Mouse (Mus musculus): ENCODE data around the gene Myh7. TPM values are rescaled to one million over a fixed set of nuclear protein-coding genes. Genes with fewer than 3 reads are reported as not detected.
A peak's percentile ranks its signal among the peaks of the same experiment; 100 is the strongest.
"Not testable (repeated sequence)": the region's sequence is repeated elsewhere in the genome, so short reads cannot be mapped to it uniquely, and the experiment has no call there.

Gene Myh7
- polyA plus RNA-seq, 1 experiment from 2014 or later = 3,662 TPM

- Histone ChIP-seq H3K9me3 (peaks cover 3% of the 10 kb centered on the region; the same call in 1 of the 2 replicates), H3K27me3 (replicated peaks) (peaks cover 13% of the 10 kb centered on the region; the same call in 1 of the 2 replicates), H3K9ac (peak overlapping the region; percentile 82), H3K4me3 (peak overlapping the region; percentile 36), H3K4me2 (peak overlapping the region; percentile 63), H3K4me1 (peaks cover 74% of the 10 kb centered on the region), H3K36me3 (peaks cover 5% of the 10 kb centered on the region), H3K27ac (replicated peaks) (peak overlapping the region; percentile 99)
- peak; percentile 70 for ATAC-seq (ENCODE audit: extremely low read depth, insufficient number of reproducible peaks, low FRiP score, low TSS enrichment)
- 20% methylated on average over 18 of the region's 18 CpGs for WGBS
These were observed 9.7 kb upstream of the Myh7 start for GRCm38 (mm10) chr14:55003878-55004855.

DNA sequence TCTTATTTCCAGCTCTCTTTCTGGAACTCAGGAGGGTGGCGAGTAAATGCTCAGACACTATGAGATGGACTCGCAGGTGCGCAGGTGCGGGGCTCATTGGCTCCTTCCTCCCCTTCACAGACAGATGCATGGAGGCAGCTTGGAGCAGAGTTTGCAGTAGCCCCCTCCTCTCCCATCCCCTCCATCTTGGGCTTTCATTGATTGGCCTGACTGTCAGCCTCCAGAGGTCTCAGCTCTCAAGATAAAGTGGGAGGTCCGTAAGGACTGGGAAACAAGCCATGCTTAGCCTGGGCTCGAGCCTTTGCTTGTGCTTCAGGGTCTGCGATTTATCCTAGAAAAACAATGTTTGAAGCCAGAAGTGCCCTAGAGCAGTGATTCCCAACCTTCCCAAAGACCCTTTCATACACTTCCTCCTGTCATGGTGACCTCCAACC, 8.3 kb upstream of the Myh7 start:
- H3K4me3 ChIP-seq = peak overlapping the region; percentile 3; the same call in 1 of the 2 replicates

DNA sequence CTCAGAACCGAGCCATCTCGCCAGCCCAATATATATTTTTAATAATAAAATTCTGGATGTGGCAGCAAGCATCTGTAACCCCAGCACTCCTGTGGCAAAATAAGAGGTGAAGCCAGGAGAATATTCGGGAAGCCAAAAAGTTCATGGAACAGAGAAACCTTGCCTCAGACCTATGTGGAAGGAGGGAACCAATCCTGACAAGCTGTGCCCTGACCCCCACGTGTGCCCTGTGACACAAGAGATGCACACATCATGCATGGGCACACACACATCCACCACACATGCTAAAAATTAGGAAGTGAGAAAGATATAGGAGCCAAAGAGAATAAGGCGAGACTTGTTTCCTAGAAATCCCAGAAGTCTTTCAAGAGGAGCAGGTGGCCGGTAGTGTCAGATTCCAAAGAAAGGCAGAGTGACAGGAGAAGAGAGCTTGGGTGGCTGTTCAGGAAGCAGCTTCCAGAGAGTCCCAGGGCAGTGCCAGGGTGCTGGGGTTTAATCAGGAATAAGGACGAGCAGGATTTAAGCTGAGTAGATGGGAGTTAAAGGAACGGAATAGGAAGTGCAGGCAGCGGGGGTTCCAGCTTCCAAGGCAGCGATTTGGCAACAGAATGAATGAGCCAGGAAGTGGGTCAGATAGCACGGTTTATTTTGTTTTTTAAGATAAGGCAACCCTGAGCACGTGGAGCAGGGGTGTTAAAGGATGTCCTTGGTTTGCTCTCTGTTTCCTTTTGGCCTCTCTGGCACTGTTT, 7.7 kb upstream of the Myh7 start:
- ATAC-seq (ENCODE audit: extremely low read depth, insufficient number of reproducible peaks, low FRiP score, low TSS enrichment) = peak; percentile 5; the same call in 1 of the 2 replicates
- Histone ChIP-seq H3K9ac (peak overlapping the region; percentile 82), H3K36me3 (peaks cover 5% of the 10 kb centered on the region), H3K4me1 (peaks cover 81% of the 10 kb centered on the region), H3K27me3 (replicated peaks) (peaks cover 18% of the 10 kb centered on the region), H3K27ac (replicated peaks) (peak overlapping the region; percentile 99), H3K9me3 (peaks cover 3% of the 10 kb centered on the region; the same call in 1 of the 2 replicates), H3K4me3 (peak overlapping the region; percentile 3; the same call in 1 of the 2 replicates), H3K4me2 (peak overlapping the region; percentile 63)
- WGBS = 27% methylated on average over 12 of the region's 12 CpGs

More for the DNA sequence above, 8.3 kb upstream of the Myh7 start:
- Histone ChIP-seq H3K9ac (peak overlapping the region; percentile 82), H3K27me3 (replicated peaks) (peaks cover 12% of the 10 kb centered on the region; the same call in 1 of the 2 replicates), H3K27ac (replicated peaks) (peak overlapping the region; percentile 99), H3K9me3 (peaks cover 3% of the 10 kb centered on the region; the same call in 1 of the 2 replicates), H3K4me2 (peak overlapping the region; percentile 63), H3K36me3 (peaks cover 5% of the 10 kb centered on the region), H3K4me1 (peaks cover 75% of the 10 kb centered on the region)
- 19% methylated on average over 7 of the region's 7 CpGs for WGBS
- no peak for ATAC-seq (ENCODE audit: extremely low read depth, insufficient number of reproducible peaks, low FRiP score, low TSS enrichment)

DNA sequence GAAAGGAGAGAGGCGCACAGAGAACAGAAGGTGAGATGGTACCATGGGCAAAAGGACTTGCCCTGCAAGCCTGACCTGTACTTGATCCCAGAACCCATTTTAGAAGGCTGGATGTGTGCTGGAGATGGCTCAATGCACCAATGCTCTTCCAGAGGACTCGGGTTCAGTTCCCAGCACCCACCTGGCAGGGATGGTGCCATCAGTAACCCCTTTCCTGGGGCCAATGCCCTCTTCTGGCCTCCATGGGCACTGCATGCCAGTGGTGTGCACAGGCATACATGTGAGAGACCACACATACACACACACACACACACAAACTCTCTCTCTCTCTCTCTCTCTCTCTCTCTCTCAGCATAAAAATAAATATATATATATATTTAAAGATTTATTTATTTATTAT, 7.0 kb upstream of the Myh7 start:
- no peak overlapping the region for H3K4me3 ChIP-seq
- H3K4me1 ChIP-seq = peaks cover 81% of the 10 kb centered on the region
- H3K36me3 ChIP-seq = peaks cover 5% of the 10 kb centered on the region
- H3K27ac ChIP-seq (replicated peaks) = peak overlapping the region; percentile 99
- no peak overlapping the region for H3K9ac ChIP-seq
- H3K9me3 ChIP-seq = peaks cover 3% of the 10 kb centered on the region; the same call in 1 of the 2 replicates
- ATAC-seq (ENCODE audit: extremely low read depth, insufficient number of reproducible peaks, low FRiP score, low TSS enrichment) = no peak
- 89% methylated on average over 2 of the region's 2 CpGs for WGBS
- no peak overlapping the region for H3K4me2 ChIP-seq
- H3K27me3 ChIP-seq (replicated peaks) = peaks cover 24% of the 10 kb centered on the region

DNA sequence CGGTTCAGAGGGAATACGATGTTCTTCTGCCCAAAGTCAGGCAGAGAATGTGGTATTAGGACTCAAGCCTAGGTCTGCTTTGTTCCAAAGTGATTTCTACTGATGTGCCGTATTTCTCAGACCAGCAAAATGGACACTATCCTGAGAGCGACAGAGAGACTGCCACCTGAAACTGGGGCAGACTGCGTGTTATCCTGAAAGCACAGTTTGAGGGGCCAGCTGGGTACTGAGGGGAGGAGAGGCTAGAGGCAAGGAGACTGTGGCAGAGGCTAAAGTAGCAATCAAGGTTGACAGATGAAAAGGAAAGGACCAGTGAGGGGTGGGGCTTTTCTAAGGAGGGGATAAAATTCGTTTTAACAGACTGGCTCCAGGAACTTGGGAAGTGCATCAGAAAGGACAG, 6.4 kb upstream of the Myh7 start:
- WGBS = 78% methylated on average over 6 of the region's 6 CpGs
- Histone ChIP-seq H3K9ac (no peak overlapping the region), H3K27me3 (replicated peaks) (peaks cover 30% of the 10 kb centered on the region), H3K27ac (replicated peaks) (peak overlapping the region; percentile 50), H3K36me3 (peaks cover 5% of the 10 kb centered on the region), H3K4me1 (peaks cover 82% of the 10 kb centered on the region), H3K4me3 (no peak overlapping the region), H3K9me3 (peaks cover 3% of the 10 kb centered on the region; the same call in 1 of the 2 replicates), H3K4me2 (no peak overlapping the region)
- ATAC-seq (ENCODE audit: extremely low read depth, insufficient number of reproducible peaks, low FRiP score, low TSS enrichment) = no peak

GRCm38 (mm10) chr14:54999868-55000267, 5.4 kb upstream of the Myh7 start:
- WGBS = 80% methylated on average over 5 of the region's 5 CpGs
- H3K36me3 ChIP-seq; H3K4me2 ChIP-seq; H3K9me3 ChIP-seq; H3K27ac ChIP-seq (replicated peaks); H3K9ac ChIP-seq; ATAC-seq (ENCODE audit: extremely low read depth, insufficient number of reproducible peaks, low FRiP score, low TSS enrichment); H3K4me3 ChIP-seq: not testable (repeated sequence)
- Histone ChIP-seq H3K4me1 (peaks cover 84% of the 10 kb centered on the region), H3K27me3 (replicated peaks) (peaks cover 35% of the 10 kb centered on the region)

- Histone ChIP-seq H3K4me2 (no peak overlapping the region), H3K36me3 (peaks cover 5% of the 10 kb centered on the region), H3K27ac (replicated peaks) (peak overlapping the region; percentile 98), H3K9ac (peak overlapping the region; percentile 2; the same call in 1 of the 2 replicates), H3K27me3 (replicated peaks) (peaks cover 44% of the 10 kb centered on the region), H3K4me1 (peaks cover 84% of the 10 kb centered on the region), H3K4me3 (no peak overlapping the region), H3K9me3 (peaks cover 3% of the 10 kb centered on the region; the same call in 1 of the 2 replicates)
- no peak for ATAC-seq (ENCODE audit: extremely low read depth, insufficient number of reproducible peaks, low FRiP score, low TSS enrichment)
These were observed 4.3 kb upstream of the Myh7 start for GRCm38 (mm10) chr14:54998680-54999079.

GRCm38 (mm10) chr14:54997297-54997696, 2.9 kb upstream of the Myh7 start:
- peak overlapping the region; percentile 77 for H3K9ac ChIP-seq
- H3K9me3 ChIP-seq = peaks cover 3% of the 10 kb centered on the region; the same call in 1 of the 2 replicates
- 30% methylated on average over 4 of the region's 4 CpGs for WGBS
- peaks cover 12% of the 10 kb centered on the region for H3K36me3 ChIP-seq
- H3K4me2 ChIP-seq = peak overlapping the region; percentile 67
- H3K4me1 ChIP-seq = peaks cover 71% of the 10 kb centered on the region
- peak overlapping the region; percentile 33 for H3K4me3 ChIP-seq
- no peak for ATAC-seq (ENCODE audit: extremely low read depth, insufficient number of reproducible peaks, low FRiP score, low TSS enrichment)
- H3K27me3 ChIP-seq (replicated peaks) = peaks cover 49% of the 10 kb centered on the region
- H3K27ac ChIP-seq (replicated peaks) = peak overlapping the region; percentile 98

DNA sequence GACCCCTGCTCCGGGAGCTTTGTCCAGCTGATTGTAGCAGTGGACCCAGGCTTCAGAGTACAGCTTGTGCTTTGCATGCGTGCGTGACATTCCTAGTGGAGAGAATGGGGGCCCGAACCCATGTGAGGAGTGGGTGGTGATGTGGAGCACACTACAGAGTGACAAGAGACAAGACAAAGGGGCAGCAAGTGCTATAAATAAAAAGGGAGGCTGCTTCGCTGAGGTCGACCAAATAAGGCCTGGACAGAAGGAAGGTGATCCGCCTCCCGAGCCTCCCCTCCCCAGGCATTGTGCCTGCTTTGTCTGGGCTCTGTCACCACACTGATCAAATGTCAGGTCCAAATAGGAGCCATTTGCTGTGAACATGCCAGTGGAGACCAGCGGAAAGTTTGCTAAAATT, 2.4 kb upstream of the Myh7 start:
- WGBS = 24% methylated on average over 9 of the region's 9 CpGs
- peak overlapping the region; percentile 67 for H3K4me2 ChIP-seq
- peaks cover 16% of the 10 kb centered on the region for H3K36me3 ChIP-seq
- peaks cover 49% of the 10 kb centered on the region for H3K27me3 ChIP-seq (replicated peaks)
- H3K9me3 ChIP-seq = peaks cover 3% of the 10 kb centered on the region; the same call in 1 of the 2 replicates
- H3K9ac ChIP-seq = peak overlapping the region; percentile 96
- peak overlapping the region; percentile 64 for H3K4me3 ChIP-seq
- H3K4me1 ChIP-seq = peaks cover 66% of the 10 kb centered on the region
- H3K27ac ChIP-seq (replicated peaks) = peak overlapping the region; percentile 98
- peak; percentile 53 for ATAC-seq (ENCODE audit: extremely low read depth, insufficient number of reproducible peaks, low FRiP score, low TSS enrichment)

DNA sequence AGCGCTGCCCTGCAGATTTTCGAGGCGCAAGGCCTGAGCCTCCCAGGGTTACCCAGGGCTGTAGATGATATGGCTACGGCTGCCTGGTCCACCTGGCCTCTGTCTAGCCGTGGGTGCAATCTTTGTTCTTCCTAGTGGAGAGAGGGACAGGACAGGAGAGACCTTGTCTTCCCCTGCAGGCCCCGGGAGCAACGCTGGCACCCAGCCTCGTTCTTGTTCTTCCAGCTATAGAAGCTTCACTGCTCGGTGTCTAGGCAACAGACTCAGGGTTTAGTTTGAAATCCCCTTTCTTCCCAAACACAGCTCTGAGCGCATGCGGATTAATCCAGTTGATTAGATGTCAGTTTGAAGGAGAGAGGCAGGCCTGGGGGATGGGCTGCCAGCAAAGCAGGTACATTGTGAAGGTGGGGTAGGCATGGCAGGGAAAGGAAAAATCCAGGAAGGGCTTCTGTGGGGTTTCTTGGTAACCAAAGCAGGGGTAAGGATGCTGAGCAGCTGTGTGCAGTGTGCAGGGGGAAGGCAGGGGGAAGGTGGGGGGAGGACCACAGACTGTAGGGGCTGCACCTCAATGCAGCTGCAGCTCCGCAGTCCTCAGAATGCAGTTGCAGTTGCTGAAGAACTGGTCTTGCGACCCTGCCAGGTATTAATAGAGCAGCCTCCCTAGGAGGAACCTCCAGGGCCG, 1.2 kb upstream of the Myh7 start:
- H3K4me2 ChIP-seq = peak overlapping the region; percentile 66
- peaks cover 51% of the 10 kb centered on the region for H3K27me3 ChIP-seq (replicated peaks)
- ATAC-seq (ENCODE audit: extremely low read depth, insufficient number of reproducible peaks, low FRiP score, low TSS enrichment) = no peak
- peak overlapping the region; percentile 96 for H3K9ac ChIP-seq
- peak overlapping the region; percentile 64 for H3K4me3 ChIP-seq
- WGBS = 33% methylated on average over 14 of the region's 14 CpGs
- peak overlapping the region; percentile 98 for H3K27ac ChIP-seq (replicated peaks)
- peaks cover 59% of the 10 kb centered on the region for H3K4me1 ChIP-seq
- no peaks in the 10 kb centered on the region for H3K9me3 ChIP-seq
- peaks cover 21% of the 10 kb centered on the region for H3K36me3 ChIP-seq
